Comparison of ENCODE assay signal across 11 mouse cellular contexts in genomic region chr7:118806631-118807411, GRCm38 (mm10). TPM values are rescaled to one million over a fixed set of nuclear protein-coding genes. Genes with fewer than 3 reads are reported as not detected.
DNase-seq lines count a peak whose midpoint lies in the region; ATAC-seq and TF ChIP-seq lines count a peak whose summit lies in the region.
"Had no signal": no experiment of that assay in that cellular context is flagged by ENCODE, and none has a peak within 500 bp of the region (broad histone marks: within the 10 kb centered on the region; RNA-seq: fewer than 3 reads in every experiment).

No protein-coding gene starts in this region.

- no peak for TF ChIP-seq CTCF in left cerebral cortex, adult 2 months (IDR thresholded peaks at IDR 0.05)

- H3K9ac ChIP-seq in forebrain, embryonic 12.5 days, result no peak overlapping the region
- H3K9ac ChIP-seq in midbrain, embryonic 11.5 days (ENCODE audit: low read length), result no peak overlapping the region

- no peak for ATAC-seq in forebrain, embryonic 12.5 days (ENCODE audit: low FRiP score)
- peak; percentile 75 for ATAC-seq in midbrain, embryonic 11.5 days (ENCODE audit: low FRiP score)

- no peak for DNase-seq in forebrain, embryonic 10.5 days (ENCODE audit: extremely low spot score, low spot score)
- DNase-seq in left cerebral cortex, adult 2 months (ENCODE audit: extremely low spot score in 1 of 2, low spot score in 2 of 2), result no peak
- DNase-seq in left cerebral cortex, postnatal 14 days (ENCODE audit: low spot score in 2 of 2), result no peak
- DNase-seq in heart, adult 9 months (ENCODE audit: low spot score in 2 of 2), result peak; percentile 63 to 65
- peak; percentile 77 for DNase-seq in midbrain, embryonic 11.5 days (ENCODE audit: low spot score, missing footprints)
- no peak for DNase-seq in gastrocnemius, postnatal 25 days
- no peak for DNase-seq in spleen, postnatal 4 days (ENCODE audit: low spot score in 2 of 2)
- DNase-seq: cerebellum, postnatal 25 days; layer of hippocampus, postnatal 36 days had no signal

- WGBS in forebrain, embryonic 12.5 days, result 62% methylated on average over 16 of the region's 16 CpGs
- 85% methylated on average over 16 of the region's 16 CpGs for WGBS in forebrain, embryonic 10.5 days
- 67% methylated on average over 16 of the region's 16 CpGs for WGBS in midbrain, embryonic 11.5 days

- 0 out of 2 replicates have a peak overlapping the region, but pooled peaks have one; percentile 8 for H3K27ac ChIP-seq in forebrain, embryonic 12.5 days
- no peak overlapping the region for H3K27ac ChIP-seq in forebrain, embryonic 10.5 days
- H3K27ac ChIP-seq in left cerebral cortex, adult 2 months, result peak overlapping the region; percentile 29; the same call in 1 of the 2 replicates
- peak overlapping the region; percentile 32 for H3K27ac ChIP-seq in midbrain, embryonic 11.5 days (ENCODE audit: low read depth, low read length)

- H3K36me3 ChIP-seq in forebrain, embryonic 12.5 days (replicated peaks), result peaks cover 39% of the 10 kb centered on the region
- H3K36me3 ChIP-seq in forebrain, embryonic 10.5 days (replicated peaks), result peaks cover 30% of the 10 kb centered on the region
- H3K36me3 ChIP-seq in midbrain, embryonic 11.5 days (ENCODE audit: control insufficient read depth, insufficient read depth, low read length), result no peaks in the 10 kb centered on the region

- no peak overlapping the region for H3K4me2 ChIP-seq in forebrain, embryonic 12.5 days
- no peak overlapping the region for H3K4me2 ChIP-seq in midbrain, embryonic 11.5 days
- H3K4me2 ChIP-seq: liver, embryonic 11.5 days had no signal

- peaks cover 6% of the 10 kb centered on the region; the same call in 1 of the 2 replicates for H3K4me1 ChIP-seq in forebrain, embryonic 12.5 days
- no peaks in the 10 kb centered on the region for H3K4me1 ChIP-seq in forebrain, embryonic 10.5 days
- no peaks in the 10 kb centered on the region for H3K4me1 ChIP-seq in midbrain, embryonic 11.5 days (ENCODE audit: control insufficient read depth, insufficient read depth, low read length)

- no peak overlapping the region for H3K4me3 ChIP-seq in forebrain, embryonic 12.5 days (replicated peaks)
- no peak overlapping the region for H3K4me3 ChIP-seq in forebrain, embryonic 10.5 days
- H3K4me3 ChIP-seq in left cerebral cortex, adult 2 months, result no peak overlapping the region
- no peak overlapping the region for H3K4me3 ChIP-seq in midbrain, embryonic 11.5 days (ENCODE audit: low read depth, low read length)

- H3K27me3 ChIP-seq in forebrain, embryonic 12.5 days, result no peaks in the 10 kb centered on the region
- H3K27me3 ChIP-seq in forebrain, embryonic 10.5 days (ENCODE audit: poor library complexity, severe bottlenecking), result no peaks in the 10 kb centered on the region
- no peaks in the 10 kb centered on the region for H3K27me3 ChIP-seq in midbrain, embryonic 11.5 days (ENCODE audit: control insufficient read depth, insufficient read depth, low read length)

- H3K9me3 ChIP-seq in forebrain, embryonic 12.5 days, result no peaks in the 10 kb centered on the region
- no peaks in the 10 kb centered on the region for H3K9me3 ChIP-seq in forebrain, embryonic 10.5 days
- no peaks in the 10 kb centered on the region for H3K9me3 ChIP-seq in midbrain, embryonic 11.5 days (ENCODE audit: control insufficient read depth, low read length)

- intact Hi-C loops in left cerebral cortex, adult 2 months (cut with DNase I), result no loop called here
- intact Hi-C loops in left cerebral cortex, postnatal 14 days (cut with DNase I), result no loop called here

RNA-seq across cellular contexts. Expression of gene Iqck, which starts 48.7 kb away (rescaled TPM):
- 3.9 and 4.4 TPM in 2 replicates for polyA plus RNA-seq in forebrain, embryonic 12.5 days (2016; fragmentation: Nextera tagmentation; extraction: Ambion mirVana)
- polyA plus RNA-seq in forebrain, embryonic 10.5 days (2016; fragmentation: Nextera tagmentation; extraction: Ambion mirVana), result 3.4 and 3.5 TPM in 2 replicates
- 1 to 10 TPM; 3.7 to 4.3 TPM for total RNA-seq in left cerebral cortex, adult 2 months (2021)
- total RNA-seq in left cerebral cortex, postnatal 14 days (2021), result 1 to 10 TPM; 3.0 to 3.3 TPM
- polyA plus RNA-seq in midbrain, embryonic 11.5 days (2014; fragmentation: Nextera tagmentation; extraction: Ambion mirVana), result 3.1 and 3.2 TPM in 2 replicates
- total RNA-seq in gastrocnemius, postnatal 25 days (2021), result under 1 TPM; 0.13 to 0.16 TPM

RNA-seq across cellular contexts. Expression of gene Knop1, which starts 49.2 kb away (rescaled TPM):
- 127 and 130 TPM in 2 replicates for polyA plus RNA-seq in forebrain, embryonic 12.5 days (2016; fragmentation: Nextera tagmentation; extraction: Ambion mirVana)
- polyA plus RNA-seq in forebrain, embryonic 10.5 days (2016; fragmentation: Nextera tagmentation; extraction: Ambion mirVana), result 150 and 153 TPM in 2 replicates
- total RNA-seq in left cerebral cortex, adult 2 months (2021), result 10 to 100 TPM; 25.9 to 27.0 TPM
- 10 to 100 TPM; 36.8 to 39.6 TPM for total RNA-seq in left cerebral cortex, postnatal 14 days (2021)
- 109 and 118 TPM in 2 replicates for polyA plus RNA-seq in midbrain, embryonic 11.5 days (2014; fragmentation: Nextera tagmentation; extraction: Ambion mirVana)
- 10 to 100 TPM; 23.5 to 26.0 TPM for total RNA-seq in gastrocnemius, postnatal 25 days (2021)

Comparison
In these comparisons a context has a peak if more than half of its experiments do, and no peak if none do; other contexts are left out.
1. DNase-seq: peak in heart, adult 9 months (2 of 2) and midbrain, embryonic 11.5 days (single experiment); none in forebrain, embryonic 10.5 days (single experiment), left cerebral cortex, adult 2 months (0 of 2), left cerebral cortex, postnatal 14 days (0 of 2), gastrocnemius, postnatal 25 days (single experiment) and spleen, postnatal 4 days (0 of 2).